Mouse (Mus musculus) lung, embryonic 16.5 days (tissue): Measurements from ENCODE around the gene Cc2d1a. TPM values are rescaled to one million over a fixed set of nuclear protein-coding genes. Genes with fewer than 3 reads are reported as not detected.

Experiments
- ATAC-seq: fragments of 200-750 bp; cut with Nextera tagmentation; 2 replicates; pipeline ENCODE4 v1.8.0; 2017; ENCODE audit warnings: low read depth, mild to moderate bottlenecking, moderate library complexity
- H3K27ac ChIP-seq: fragments of 300-500 bp; sonication (generic); 2 replicates; pipeline ENCODE4 v1.5.1; 2014; ENCODE audit warnings: mild to moderate bottlenecking, control low read depth, low read length
- H3K27me3 ChIP-seq: fragments of 300-500 bp; sonication (generic); 2 replicates; pipeline ENCODE4 v1.6.1; 2014; ENCODE audit warnings: low read depth, low read length, mixed read lengths; ENCODE audit not compliant: control insufficient read depth, insufficient read depth
- H3K36me3 ChIP-seq: fragments of 300-500 bp; sonication (generic); 2 replicates; pipeline ENCODE4 v1.6.1; 2014; ENCODE audit warnings: low read length; ENCODE audit not compliant: control insufficient read depth, insufficient read depth
- H3K4me1 ChIP-seq: fragments of 300-500 bp; sonication (generic); replicated peaks from 2 replicates; pipeline ENCODE4 v1.6.1; 2014; ENCODE audit warnings: low read length, mixed read lengths; ENCODE audit not compliant: control insufficient read depth, insufficient read depth
- H3K4me2 ChIP-seq: fragments of 300-500 bp; sonication (generic); 2 replicates; pipeline ENCODE4 v1.6.1; 2014; ENCODE audit warnings: low read depth, low read length, control low read depth
- H3K4me3 ChIP-seq: fragments of 300-500 bp; sonication (generic); 2 replicates; pipeline ENCODE4 v1.5.1; 2014; ENCODE audit warnings: mild to moderate bottlenecking, low read length, control low read depth
- H3K9ac ChIP-seq: fragments of 300-500 bp; sonication (generic); 2 replicates; pipeline ENCODE4 v1.6.1; 2014; ENCODE audit warnings: low read length, control low read depth
- H3K9me3 ChIP-seq: fragments of 300-500 bp; sonication (generic); 2 replicates; pipeline ENCODE4 v1.6.1; 2016; ENCODE audit warnings: low read length; ENCODE audit not compliant: control insufficient read depth
- WGBS: fragments of 180-500 bp; shearing (Covaris S2); extraction: QIAGEN DNeasy Blood & Tissue Kit; methylation state at CpG from one replicate; pipeline ENCODE4 v1.1.7; 2014; 5-methylcytosine and 5-hydroxymethylcytosine counted together
- polyA plus RNA-seq: library from polyadenylated mRNA; unstranded; fragments of >200 nt; fragmentation: Nextera tagmentation; extraction: Ambion mirVana; gene quantifications from 2 replicates; pipeline ENCODE4 v1.2.1, GENCODE M21; 2015

Gene Cc2d1a
- polyA plus RNA-seq, 1 experiment from 2014 or later: 25.9 TPM

DNA sequence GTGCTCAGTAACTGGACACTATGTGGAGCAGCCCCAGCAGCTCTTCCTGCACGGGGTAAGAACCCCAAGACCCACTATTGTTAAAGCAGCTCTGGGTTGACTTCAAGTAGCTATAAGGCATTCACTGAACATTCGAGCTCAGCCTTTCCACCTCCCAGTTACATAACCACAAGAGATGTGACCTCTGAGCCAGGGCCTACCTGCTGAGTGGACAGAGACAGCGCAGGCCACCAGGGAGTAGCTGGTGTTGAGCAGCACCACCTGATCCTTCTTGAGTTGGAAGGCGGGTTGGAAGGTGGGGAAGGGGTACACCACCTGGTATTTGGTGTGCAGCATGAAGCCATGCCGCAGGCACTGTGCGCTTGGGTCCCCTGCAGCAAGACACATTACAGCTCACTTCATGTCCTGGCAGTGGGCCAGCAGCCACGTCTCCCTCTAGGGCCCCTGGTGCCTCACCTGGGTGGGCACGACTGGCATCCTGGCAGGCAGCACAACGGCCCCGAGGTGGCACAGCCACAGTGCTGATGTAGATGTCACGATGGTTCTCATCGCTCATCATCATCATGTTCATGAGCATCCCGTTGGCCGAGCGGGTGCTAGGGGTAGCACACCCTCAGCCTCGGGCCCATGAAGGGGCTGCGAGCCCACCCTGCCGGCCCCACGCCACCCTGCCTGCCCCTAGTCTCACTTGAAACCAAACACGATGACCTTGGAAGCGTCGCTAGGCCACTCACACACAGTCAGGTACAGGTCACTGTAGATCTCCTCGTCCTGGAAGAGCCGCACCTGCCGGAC lies 46.1 kb downstream of the Cc2d1a start:
- Histone ChIP-seq H3K9ac (no peak overlapping the region), H3K4me1 (peaks cover 11% of the 10 kb centered on the region), H3K9me3 (no peaks in the 10 kb centered on the region), H3K4me2 (no peak overlapping the region), H3K27me3 (no peaks in the 10 kb centered on the region), H3K36me3 (peaks cover 30% of the 10 kb centered on the region), H3K27ac (no peak overlapping the region), H3K4me3 (no peak overlapping the region)
- ATAC-seq: no peak
- WGBS: 87% methylated on average over 25 of the region's 25 CpGs

DNA sequence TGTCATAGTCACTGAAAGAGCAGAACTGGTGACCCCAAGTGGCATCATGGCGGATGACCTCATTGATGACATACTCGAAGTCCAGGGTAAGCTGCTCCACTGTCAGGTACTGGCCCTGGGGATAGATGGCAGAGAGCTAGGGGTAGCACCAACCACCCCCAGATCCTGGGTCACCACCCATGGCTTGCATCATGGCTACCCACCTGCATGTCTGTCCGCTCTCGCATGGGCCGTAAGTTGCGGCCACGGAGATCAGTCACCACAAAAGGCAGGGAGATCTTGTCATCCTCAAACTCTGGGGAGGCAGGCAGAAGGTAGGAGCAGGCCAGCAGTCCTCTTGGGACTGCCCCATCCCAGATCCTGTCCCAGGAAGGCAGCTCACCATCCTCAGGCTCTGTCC lies 49.4 kb downstream of the Cc2d1a start:
- Histone ChIP-seq H3K9ac (no peak overlapping the region), H3K27me3 (no peaks in the 10 kb centered on the region), H3K4me3 (no peak overlapping the region), H3K36me3 (peaks cover 38% of the 10 kb centered on the region), H3K9me3 (no peaks in the 10 kb centered on the region), H3K4me1 (peaks cover 5% of the 10 kb centered on the region), H3K4me2 (no peak overlapping the region), H3K27ac (no peak overlapping the region)
- ATAC-seq: no peak
- WGBS: 88% methylated on average over 7 of the region's 7 CpGs

DNA sequence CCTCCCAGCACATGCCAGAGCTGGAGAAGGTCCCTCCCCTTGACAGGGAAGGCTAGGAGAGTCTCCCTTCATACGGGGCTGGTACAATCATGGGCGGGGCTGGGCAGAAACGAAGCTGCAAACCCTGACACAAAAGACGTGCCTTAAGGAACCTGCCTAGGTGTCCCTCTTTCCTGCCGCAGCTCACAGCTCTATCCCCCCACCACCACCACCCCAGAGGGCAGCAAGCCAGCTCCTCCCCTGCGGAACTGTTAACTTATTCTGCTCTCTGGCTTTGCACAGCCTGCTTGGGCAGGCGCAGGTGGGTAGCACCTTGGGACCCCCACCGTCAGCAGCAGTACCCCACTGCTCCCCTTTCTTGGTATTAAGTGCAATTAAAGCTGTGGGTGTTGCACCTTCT lies 51.7 kb downstream of the Cc2d1a start:
- H3K9me3 ChIP-seq: no peaks in the 10 kb centered on the region
- H3K4me1 ChIP-seq: no peaks in the 10 kb centered on the region
- 59% methylated on average over 8 of the region's 8 CpGs for WGBS
- no peak overlapping the region for H3K9ac ChIP-seq
- no peaks in the 10 kb centered on the region for H3K27me3 ChIP-seq
- H3K36me3 ChIP-seq: peaks cover 34% of the 10 kb centered on the region
- no peak overlapping the region for H3K27ac ChIP-seq
- no peak; the same call in 1 of the 2 replicates for ATAC-seq
- H3K4me3 ChIP-seq: no peak overlapping the region
- no peak overlapping the region for H3K4me2 ChIP-seq

DNA sequence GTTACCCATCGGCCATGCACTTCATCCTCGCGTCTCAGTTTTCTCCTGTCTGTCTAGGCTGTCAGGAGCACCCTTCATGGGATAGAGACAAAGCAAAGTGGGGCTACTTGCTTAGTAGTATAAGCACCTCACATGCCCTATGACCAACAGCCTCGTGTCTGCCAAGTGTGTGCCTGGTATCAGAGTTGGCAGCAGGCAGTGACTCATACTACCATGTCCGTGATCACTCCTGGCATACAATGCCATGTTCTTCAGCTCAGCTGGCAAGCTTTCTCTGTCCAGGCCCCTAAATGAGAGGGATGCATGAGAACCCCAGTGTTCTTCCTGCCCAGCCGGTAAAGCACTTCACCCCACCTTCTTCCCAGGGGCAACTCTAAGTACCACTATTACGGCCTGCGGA lies 57.2 kb downstream of the Cc2d1a start:
- no peak for ATAC-seq
- Histone ChIP-seq H3K9me3 (no peaks in the 10 kb centered on the region), H3K27me3 (no peaks in the 10 kb centered on the region), H3K9ac (no peak overlapping the region), H3K36me3 (peaks cover 29% of the 10 kb centered on the region), H3K4me3 (no peak overlapping the region), H3K4me1 (no peaks in the 10 kb centered on the region), H3K4me2 (no peak overlapping the region), H3K27ac (no peak overlapping the region)
- WGBS: 85% methylated on average over 8 of the region's 8 CpGs

DNA sequence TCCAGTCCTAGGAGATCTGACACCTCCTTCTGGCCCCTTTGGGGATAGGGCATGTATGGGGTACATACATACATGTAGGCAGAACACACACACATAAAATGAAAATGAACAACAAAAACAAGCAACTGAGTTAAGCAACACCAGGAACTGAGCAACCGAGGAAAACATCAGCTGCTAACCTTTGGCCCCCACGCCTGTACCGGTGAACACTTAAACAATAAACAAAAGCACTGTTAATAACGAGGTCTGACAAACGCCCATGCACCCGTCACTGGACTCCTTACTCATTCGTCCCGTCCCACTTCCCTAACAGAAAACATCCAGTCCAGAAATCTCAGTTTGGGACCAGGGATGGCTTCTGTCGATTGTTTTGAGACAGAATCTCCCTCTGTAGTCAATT lies 58.5 kb downstream of the Cc2d1a start:
- WGBS: 63% methylated on average over 9 of the region's 9 CpGs
- H3K9me3 ChIP-seq: no peaks in the 10 kb centered on the region
- no peak overlapping the region for H3K9ac ChIP-seq
- peaks cover 30% of the 10 kb centered on the region for H3K36me3 ChIP-seq
- ATAC-seq: no peak
- H3K4me2 ChIP-seq: no peak overlapping the region
- no peak overlapping the region for H3K4me3 ChIP-seq
- H3K27ac ChIP-seq: no peak overlapping the region
- no peaks in the 10 kb centered on the region for H3K4me1 ChIP-seq
- no peaks in the 10 kb centered on the region for H3K27me3 ChIP-seq

DNA sequence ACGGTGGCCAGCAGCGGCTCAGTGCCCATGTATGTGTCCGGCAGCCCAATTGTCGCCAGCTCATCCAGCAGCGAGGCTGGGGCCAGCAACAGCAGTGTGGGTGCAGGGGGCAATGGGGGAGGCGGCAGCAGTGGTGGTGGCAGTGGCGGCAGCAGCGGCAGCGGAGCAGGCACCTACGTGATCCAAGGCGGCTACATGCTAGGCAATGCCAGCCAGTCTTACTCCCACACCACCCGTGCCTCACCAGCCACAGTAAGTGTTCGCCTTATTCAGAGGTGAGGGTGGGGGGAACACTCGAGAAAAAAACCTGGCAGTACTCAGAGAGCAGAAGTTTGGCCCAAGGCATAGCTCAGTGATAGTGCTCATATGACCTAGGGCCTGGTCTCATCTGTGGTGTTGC lies 59.9 kb downstream of the Cc2d1a start:
- no peak for ATAC-seq
- Histone ChIP-seq H3K9ac (no peak overlapping the region), H3K4me3 (no peak overlapping the region), H3K4me2 (no peak overlapping the region), H3K36me3 (peaks cover 35% of the 10 kb centered on the region), H3K9me3 (no peaks in the 10 kb centered on the region), H3K27ac (no peak overlapping the region), H3K4me1 (no peaks in the 10 kb centered on the region), H3K27me3 (no peaks in the 10 kb centered on the region)
- 93% methylated on average over 14 of the region's 14 CpGs for WGBS

DNA sequence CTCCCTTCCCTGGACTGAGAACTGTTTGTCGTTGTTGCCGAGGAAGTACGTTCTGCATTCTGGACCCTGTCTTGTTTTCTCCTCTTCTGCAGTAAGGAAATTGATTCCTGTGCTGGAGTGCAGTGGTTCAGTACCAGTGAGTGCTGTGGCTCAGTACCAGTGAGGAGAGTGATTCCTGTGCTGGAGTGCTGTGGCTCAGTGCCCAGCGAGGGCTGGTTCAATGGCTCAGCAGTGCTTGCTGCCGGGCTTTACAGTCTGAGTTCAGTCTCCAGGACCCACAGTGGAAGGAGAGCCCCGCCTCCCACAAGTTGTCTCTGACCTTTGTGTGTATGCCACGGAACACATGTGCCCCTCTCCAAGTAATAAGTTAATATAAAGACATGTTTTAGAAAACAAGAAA lies 60.6 kb downstream of the Cc2d1a start:
- H3K9ac ChIP-seq: no peak overlapping the region
- H3K4me3 ChIP-seq: no peak overlapping the region
- no peak overlapping the region for H3K4me2 ChIP-seq
- H3K27ac ChIP-seq: no peak overlapping the region
- H3K4me1 ChIP-seq: no peaks in the 10 kb centered on the region
- H3K9me3 ChIP-seq: no peaks in the 10 kb centered on the region
- WGBS: 78% methylated on average over 7 of the region's 7 CpGs
- H3K36me3 ChIP-seq: peaks cover 38% of the 10 kb centered on the region
- no peak for ATAC-seq
- H3K27me3 ChIP-seq: no peaks in the 10 kb centered on the region

DNA sequence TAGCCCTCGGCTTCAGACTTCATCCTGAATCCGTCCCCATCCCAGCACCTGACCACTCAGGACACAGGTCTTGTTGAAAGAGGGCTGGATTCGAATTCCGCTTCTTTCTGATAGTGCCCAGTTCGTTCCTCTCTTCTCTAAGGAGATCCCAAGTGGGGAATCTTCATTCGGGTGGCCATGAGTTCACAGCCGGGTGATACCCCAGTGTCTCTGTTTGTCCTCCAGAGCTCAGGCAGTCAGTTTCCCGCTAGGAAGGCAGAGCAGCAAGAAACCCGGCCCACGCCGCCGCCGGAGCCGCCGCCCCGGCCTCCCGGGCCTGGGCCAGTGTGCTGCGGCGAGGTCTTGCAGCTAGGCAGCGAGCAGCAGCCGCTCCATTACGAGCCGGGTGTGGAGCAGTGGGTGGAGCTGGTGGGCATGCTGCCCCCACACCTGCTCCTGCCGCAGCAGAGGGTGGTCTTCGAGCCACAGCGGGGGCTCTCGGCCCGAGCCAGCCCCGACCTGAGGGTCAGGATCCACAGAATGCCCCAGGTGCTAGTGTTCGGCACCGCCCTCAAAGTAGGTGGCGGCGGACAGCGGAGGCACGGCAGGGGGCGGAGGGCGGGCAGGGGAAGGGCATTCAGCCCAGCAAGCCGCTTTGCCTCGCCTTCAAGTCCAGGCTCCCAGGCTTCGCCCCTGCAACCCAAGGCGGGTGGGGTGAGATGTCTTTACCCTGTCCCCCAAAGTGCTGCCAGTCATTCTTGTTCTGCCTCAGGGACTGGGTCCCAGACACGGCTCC lies 63.2 kb downstream of the Cc2d1a start:
- no peak for ATAC-seq
- H3K4me2 ChIP-seq: no peak overlapping the region
- no peaks in the 10 kb centered on the region for H3K27me3 ChIP-seq
- H3K36me3 ChIP-seq: peaks cover 46% of the 10 kb centered on the region
- 59% methylated on average over 42 of the region's 42 CpGs for WGBS
- H3K4me1 ChIP-seq: peaks cover 3% of the 10 kb centered on the region
- no peak overlapping the region for H3K27ac ChIP-seq
- no peak overlapping the region for H3K9ac ChIP-seq
- H3K9me3 ChIP-seq: no peaks in the 10 kb centered on the region
- H3K4me3 ChIP-seq: no peak overlapping the region

DNA sequence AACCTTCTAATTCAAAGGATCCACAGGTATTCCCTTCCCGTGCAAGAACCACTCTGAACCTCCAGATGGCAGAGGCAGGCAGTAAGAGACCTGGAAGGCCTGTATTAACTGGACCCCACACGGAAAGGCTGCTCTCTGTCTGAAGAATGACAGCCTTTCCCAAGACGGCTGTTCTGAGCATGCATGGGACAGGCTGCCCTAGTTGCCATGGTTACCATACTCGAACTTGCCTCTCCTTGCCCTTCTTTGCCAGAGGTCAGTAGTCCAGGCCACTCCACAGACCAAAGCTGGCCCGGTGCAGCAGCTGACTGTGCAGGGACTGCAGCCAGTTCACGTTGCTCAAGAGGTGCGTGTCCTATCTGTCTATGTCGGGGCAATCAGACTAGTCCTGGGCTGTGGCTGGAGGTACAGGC lies 63.9 kb downstream of the Cc2d1a start:
- ATAC-seq: no peak
- H3K27ac ChIP-seq: no peak overlapping the region
- no peaks in the 10 kb centered on the region for H3K9me3 ChIP-seq
- no peak overlapping the region for H3K4me2 ChIP-seq
- no peak overlapping the region for H3K4me3 ChIP-seq
- no peak overlapping the region for H3K9ac ChIP-seq
- peaks cover 43% of the 10 kb centered on the region for H3K36me3 ChIP-seq
- H3K27me3 ChIP-seq: no peaks in the 10 kb centered on the region
- WGBS: 32% methylated on average over 8 of the region's 8 CpGs
- H3K4me1 ChIP-seq: peaks cover 7% of the 10 kb centered on the region
